Mouse (Mus musculus) E14TG2a.4 (cell line): ENCODE results near the gene Rnf227.

Experiments
- CTCF ChIP-seq: conservative IDR thresholded peaks from 2 replicates; pipeline ENCODE4 v1.5.1; 2014; ENCODE audit warnings: low read length
- NANOG ChIP-seq: IDR thresholded peaks from 2 replicates; pipeline ENCODE4 v1.6.1; 2014; ENCODE audit warnings: borderline replicate concordance, low read length, mixed read lengths
- POU5F1 ChIP-seq: IDR thresholded peaks from 2 replicates; pipeline ENCODE4 v1.6.1; 2014; ENCODE audit warnings: low read length, borderline replicate concordance

DNA sequence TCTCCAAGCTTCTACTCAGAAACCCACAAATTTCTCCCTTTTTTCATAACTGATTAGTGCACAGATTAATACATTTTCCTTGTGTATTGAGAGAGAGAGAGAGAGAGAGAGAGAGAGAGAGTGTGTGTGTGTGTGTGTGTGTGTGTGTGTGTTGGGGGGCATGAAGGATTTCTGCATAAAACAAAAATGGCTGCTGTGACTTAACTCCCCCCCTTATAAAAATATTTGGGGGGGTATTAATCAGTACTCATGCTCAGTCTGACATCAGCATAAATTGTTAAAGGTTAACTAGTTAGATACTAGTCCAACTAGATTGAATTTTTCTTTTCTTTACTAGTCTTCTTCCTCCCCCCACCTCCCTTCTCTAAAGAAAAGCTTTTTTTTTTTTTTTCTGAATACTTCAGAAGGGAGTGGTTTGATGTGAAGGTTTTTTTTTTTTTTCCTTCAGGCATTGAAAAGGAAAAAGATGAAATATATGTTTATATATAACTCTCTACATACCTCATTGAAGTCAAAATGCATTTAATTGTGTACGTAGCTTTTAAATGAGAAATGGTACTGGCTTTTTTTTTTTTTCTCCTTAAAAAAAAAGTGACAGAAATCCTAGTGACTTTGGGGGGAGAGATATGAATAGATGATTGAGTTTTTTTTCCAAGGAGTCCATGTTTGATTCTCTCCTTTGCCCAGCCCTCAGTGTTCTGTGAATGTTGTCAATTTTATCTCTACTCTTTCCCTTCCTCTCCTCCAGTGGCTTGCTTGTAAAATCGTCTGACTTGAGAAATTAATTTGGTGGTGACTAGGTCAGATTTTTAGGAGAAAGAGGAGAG lies 29.9 kb downstream of the Rnf227 start:
- no peak for TF ChIP-seq CTCF
- no peak for TF ChIP-seq NANOG
- no peak for TF ChIP-seq POU5F1
